Mouse (Mus musculus): Measurements from ENCODE around the gene Lrmp. TPM values are rescaled to one million over a fixed set of nuclear protein-coding genes. Genes with fewer than 3 reads are reported as not detected.

Gene Lrmp
- polyA plus RNA-seq (2021) = 0.04 TPM

- in situ Hi-C loops (cut with MboI; ENCODE audit: low pct_unique_long_range_greater_than_20kb) = no loop called here
- POLR2A ChIA-PET = no interaction called here
- CTCF ChIA-PET = no interaction called here
- no peak for TF ChIP-seq CTCF (IDR thresholded peaks at IDR 0.05)
- ATAC-seq (no peak), DNase-seq (ENCODE audit: low read depth, low spot score) (no peak)
- no peaks in the 10 kb centered on the region for H3K27me3 ChIP-seq
Measured at GRCm38 (mm10) chr6:145115476-145116097, at the start of gene Lrmp. TSS of gene Lrmp (plus strand) at chr6:145115653.

GRCm38 (mm10) chr6:145066416-145066815 lies 49.0 kb upstream of the Lrmp start:
- POLR2A ChIA-PET = interaction anchor here (0.5 kb wide), 1 partner anchor 313 kb away, joined by 3 read pairs; no protein-coding TSS in a partner anchor
- ATAC-seq (no peak), DNase-seq (ENCODE audit: low read depth, low spot score) (no peak)
- in situ Hi-C loops (cut with MboI; ENCODE audit: low pct_unique_long_range_greater_than_20kb) = no loop called here
- no peak for TF ChIP-seq CTCF (IDR thresholded peaks at IDR 0.05)
- no peaks in the 10 kb centered on the region for H3K27me3 ChIP-seq
- CTCF ChIA-PET = interaction anchor here (1.6 kb wide), 1 partner anchor 13 kb away, joined by 3 read pairs; no protein-coding TSS in a partner anchor

GRCm38 (mm10) chr6:145067679-145068078 lies 47.8 kb upstream of the Lrmp start:
- DNase-seq (ENCODE audit: low read depth, low spot score) = no peak
- CTCF ChIA-PET = no interaction called here
- no peak for TF ChIP-seq CTCF (IDR thresholded peaks at IDR 0.05)
- in situ Hi-C loops (cut with MboI; ENCODE audit: low pct_unique_long_range_greater_than_20kb) = no loop called here
- ATAC-seq = no peak
- H3K27me3 ChIP-seq = no peaks in the 10 kb centered on the region
- POLR2A ChIA-PET = no interaction called here

GRCm38 (mm10) chr6:145069397-145069796 lies 46.1 kb upstream of the Lrmp start:
- DNase-seq (ENCODE audit: low read depth, low spot score) = no peak
- CTCF ChIA-PET = interaction anchor here (1.9 kb wide), 1 partner anchor 19 kb away, joined by 5 read pairs; no protein-coding TSS in a partner anchor
- in situ Hi-C loops (cut with MboI; ENCODE audit: low pct_unique_long_range_greater_than_20kb) = no loop called here
- ATAC-seq = no peak
- no peak for TF ChIP-seq CTCF (IDR thresholded peaks at IDR 0.05)
- no peaks in the 10 kb centered on the region for H3K27me3 ChIP-seq
- POLR2A ChIA-PET = no interaction called here

GRCm38 (mm10) chr6:145069921-145070320 lies 45.5 kb upstream of the Lrmp start:
- no peak for TF ChIP-seq CTCF (IDR thresholded peaks at IDR 0.05)
- H3K27me3 ChIP-seq = no peaks in the 10 kb centered on the region
- no peak for ATAC-seq
- ChIA-PET POLR2A (no interaction called here), CTCF (interaction anchor here (1.9 kb wide), 1 partner anchor 18 kb away, joined by 5 read pairs; no protein-coding TSS in a partner anchor)
- in situ Hi-C loops (cut with MboI; ENCODE audit: low pct_unique_long_range_greater_than_20kb) = no loop called here
- no peak for DNase-seq (ENCODE audit: low read depth, low spot score)

GRCm38 (mm10) chr6:145074461-145074860 lies 41.0 kb upstream of the Lrmp start:
- POLR2A ChIA-PET = no interaction called here
- in situ Hi-C loops (cut with MboI; ENCODE audit: low pct_unique_long_range_greater_than_20kb) = no loop called here
- no peak for ATAC-seq

GRCm38 (mm10) chr6:145075088-145075547 lies 40.3 kb upstream of the Lrmp start:
- in situ Hi-C loops (cut with MboI; ENCODE audit: low pct_unique_long_range_greater_than_20kb) = loop anchor here (5.0 kb wide), 1 partner anchor 107 kb away; no protein-coding TSS in a partner anchor
- TF ChIP-seq CTCF (IDR thresholded peaks at IDR 0.05) = no peak
- H3K27me3 ChIP-seq = no peaks in the 10 kb centered on the region
- DNase-seq (ENCODE audit: low read depth, low spot score) (no peak), ATAC-seq (peak; percentile 41)
- POLR2A ChIA-PET = interaction anchor here (1.1 kb wide), 2 partner anchors 136 to 1219 kb away, joined by 3 read pairs; partner anchors contain the start of genes Casc1 and Etfrf1
- CTCF ChIA-PET = interaction anchor here (0.8 to 1.2 kb wide), 2 partner anchors 13 to 112 kb away, joined by 3 read pairs; no protein-coding TSS in a partner anchor

More at GRCm38 (mm10) chr6:145074461-145074860, 41.0 kb upstream of the Lrmp start:
- DNase-seq (ENCODE audit: low read depth, low spot score) = no peak
- no peaks in the 10 kb centered on the region for H3K27me3 ChIP-seq
- TF ChIP-seq CTCF (IDR thresholded peaks at IDR 0.05) = no peak
- CTCF ChIA-PET = no interaction called here

- CTCF ChIA-PET = interaction anchor here (0.8 to 1.2 kb wide), 2 partner anchors 13 to 112 kb away, joined by 3 read pairs; no protein-coding TSS in a partner anchor
- in situ Hi-C loops (cut with MboI; ENCODE audit: low pct_unique_long_range_greater_than_20kb) = loop anchor here (5.0 kb wide), 1 partner anchor 107 kb away; no protein-coding TSS in a partner anchor
- no peak for DNase-seq (ENCODE audit: low read depth, low spot score)
- ATAC-seq = peak; percentile 78
- H3K27me3 ChIP-seq = no peaks in the 10 kb centered on the region
- TF ChIP-seq CTCF (IDR thresholded peaks at IDR 0.05) = no peak
- POLR2A ChIA-PET = interaction anchor here (1.1 kb wide), 2 partner anchors 135 to 1220 kb away, joined by 3 read pairs; partner anchors contain the start of genes Casc1 and Etfrf1
Measured at GRCm38 (mm10) chr6:145075548-145076224, 39.8 kb upstream of the Lrmp start, which contains the start of gene Bcat1. TSS of gene Bcat1 (minus strand) at chr6:145076184.

GRCm38 (mm10) chr6:145076286-145076685 lies 39.2 kb upstream of the Lrmp start:
- in situ Hi-C loops (cut with MboI; ENCODE audit: low pct_unique_long_range_greater_than_20kb) = loop anchor here (5.0 kb wide), 1 partner anchor 106 kb away; no protein-coding TSS in a partner anchor
- DNase-seq (ENCODE audit: low read depth, low spot score) = no peak
- no peaks in the 10 kb centered on the region for H3K27me3 ChIP-seq
- TF ChIP-seq CTCF (IDR thresholded peaks at IDR 0.05) = no peak
- CTCF ChIA-PET = no interaction called here
- POLR2A ChIA-PET = interaction anchor here (1.1 kb wide), 2 partner anchors 135 to 1220 kb away, joined by 3 read pairs; partner anchors contain the start of genes Casc1 and Etfrf1
- ATAC-seq = no peak

- in situ Hi-C loops (cut with MboI; ENCODE audit: low pct_unique_long_range_greater_than_20kb) = loop anchor here (5.0 kb wide), 1 partner anchor 103 kb away; no protein-coding TSS in a partner anchor
- no peaks in the 10 kb centered on the region for H3K27me3 ChIP-seq
- DNase-seq (ENCODE audit: low read depth, low spot score) (no peak), ATAC-seq (no peak)
- ChIA-PET POLR2A (no interaction called here), CTCF (interaction anchor here (2.6 kb wide), 1 partner anchor 9 kb away, joined by 9 read pairs; no protein-coding TSS in a partner anchor)
- TF ChIP-seq CTCF (IDR thresholded peaks at IDR 0.05) = no peak
Measured at GRCm38 (mm10) chr6:145079087-145079759, 36.2 kb upstream of the Lrmp start.
